Mouse (Mus musculus): ENCODE measurements around the gene Copb1. TPM values are rescaled to one million over a fixed set of nuclear protein-coding genes. Genes with fewer than 3 reads are reported as not detected.
A peak's percentile ranks its signal among the peaks of the same experiment; 100 is the strongest.

Gene Copb1
- total and polyA plus RNA-seq, 2 experiments from 2014 or later: 52.9 to 54.1 TPM

DNA sequence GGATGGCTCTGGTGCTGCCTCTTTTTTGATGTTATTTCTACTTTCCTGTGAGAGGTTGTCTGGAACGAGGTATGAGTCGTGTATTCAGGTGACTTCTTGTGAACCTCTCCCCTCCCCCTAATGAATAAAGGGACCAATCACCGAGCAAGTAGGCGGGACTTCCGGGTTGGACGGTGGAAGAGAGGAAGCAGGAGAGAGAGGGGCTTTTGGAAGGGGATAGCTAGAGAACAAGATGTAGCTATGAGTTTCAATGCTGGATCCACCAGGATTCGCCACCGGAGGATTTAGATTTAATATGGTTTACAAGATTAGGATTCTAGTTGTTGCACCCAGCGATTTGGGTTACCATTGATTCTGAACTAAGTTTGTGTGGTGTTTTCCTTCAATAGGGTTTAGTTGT is 28.5 kb upstream of the Copb1 start:
- H3K36me3 ChIP-seq (replicated peaks; ENCODE audit: control insufficient read depth, insufficient read depth, low read length): no peaks in the 10 kb centered on the region
- WGBS: 77% methylated on average over 9 of the region's 9 CpGs
- no peak overlapping the region for H3K4me2 ChIP-seq (ENCODE audit: low read depth, low read length)
- no peaks in the 10 kb centered on the region for H3K9me3 ChIP-seq (replicated peaks; ENCODE audit: control insufficient read depth, low read length)
- no peak overlapping the region for H3K4me3 ChIP-seq (ENCODE audit: low read depth, low read length)
- H3K9ac ChIP-seq (replicated peaks; ENCODE audit: low read depth, low read length): no peak overlapping the region
- H3K27ac ChIP-seq (ENCODE audit: low read depth): no peak overlapping the region
- H3K27me3 ChIP-seq (ENCODE audit: control insufficient read depth, insufficient read depth, low read length): no peaks in the 10 kb centered on the region
- ATAC-seq (ENCODE audit: insufficient read depth, low read depth): no peak
- no peak for DNase-seq (ENCODE audit: low spot score)
- H3K4me1 ChIP-seq (ENCODE audit: control insufficient read depth, insufficient read depth): no peaks in the 10 kb centered on the region
- no peak for TF ChIP-seq CTCF (IDR thresholded peaks at IDR 0.05; ENCODE audit: low read depth)
- no peak for TF ChIP-seq EP300 (IDR thresholded peaks at IDR 0.05; ENCODE audit: low read depth)

GRCm38 (mm10) chr7:114281671-114282070 is 27.2 kb upstream of the Copb1 start:
- no peak overlapping the region for H3K9ac ChIP-seq (replicated peaks; ENCODE audit: low read depth, low read length)
- WGBS: 61% methylated on average over 3 of the region's 3 CpGs
- ATAC-seq (ENCODE audit: insufficient read depth, low read depth) (no peak), DNase-seq (ENCODE audit: low spot score) (no peak)
- no peak overlapping the region for H3K4me2 ChIP-seq (ENCODE audit: low read depth, low read length)
- no peaks in the 10 kb centered on the region for H3K36me3 ChIP-seq (replicated peaks; ENCODE audit: control insufficient read depth, insufficient read depth, low read length)
- peak; percentile 56 for TF ChIP-seq CTCF (IDR thresholded peaks at IDR 0.05; ENCODE audit: low read depth)
- no peak for TF ChIP-seq EP300 (IDR thresholded peaks at IDR 0.05; ENCODE audit: low read depth)
- no peaks in the 10 kb centered on the region for H3K9me3 ChIP-seq (replicated peaks; ENCODE audit: control insufficient read depth, low read length)
- H3K27ac ChIP-seq (ENCODE audit: low read depth): no peak overlapping the region
- no peaks in the 10 kb centered on the region for H3K27me3 ChIP-seq (ENCODE audit: control insufficient read depth, insufficient read depth, low read length)
- H3K4me3 ChIP-seq (ENCODE audit: low read depth, low read length): no peak overlapping the region
- no peaks in the 10 kb centered on the region for H3K4me1 ChIP-seq (ENCODE audit: control insufficient read depth, insufficient read depth)

DNA sequence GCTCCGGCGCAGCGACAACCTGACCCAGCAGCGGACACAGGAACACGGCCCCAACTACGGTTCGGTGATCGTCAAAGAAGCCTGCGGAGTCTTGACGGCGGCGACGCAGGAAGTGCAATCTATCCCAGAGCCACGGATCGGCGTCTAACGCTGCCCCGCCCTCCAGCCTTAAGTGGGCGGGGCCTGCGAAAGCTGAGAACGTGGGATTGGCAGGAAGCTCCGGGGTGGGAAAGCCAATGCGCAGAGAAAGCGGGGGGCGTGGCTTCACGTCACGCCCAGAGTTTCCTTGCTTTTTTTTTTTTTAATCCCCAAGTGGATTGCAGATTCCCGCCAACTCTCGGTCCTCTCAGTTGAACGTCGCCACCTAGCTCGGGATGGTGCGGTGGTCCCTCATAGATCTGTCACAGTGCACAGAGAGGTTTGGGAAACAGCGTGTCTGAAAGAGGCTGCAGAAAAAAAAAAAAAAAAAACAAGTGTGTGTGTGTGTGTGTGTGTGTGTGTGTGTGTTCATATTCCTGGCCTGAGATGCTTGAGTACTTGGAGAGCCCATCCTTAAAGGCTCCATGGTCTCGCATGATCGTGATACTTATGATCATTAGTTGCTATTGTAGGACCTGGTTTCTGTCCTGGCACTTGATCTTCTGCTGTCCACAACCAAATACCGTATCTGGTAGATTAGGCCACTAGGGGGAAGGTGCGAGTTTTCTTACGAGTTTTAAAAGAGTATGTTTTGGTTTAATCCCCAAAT is 21.7 kb upstream of the Copb1 start, which contains the start of gene Psma1:
Gene Psma1 (minus strand): TSS at position 114 of the 748 bp plus-strand sequence.
- peak within 1 kb of the TSS; percentile 85 for H3K4me2 ChIP-seq (ENCODE audit: low read depth, low read length)
- H3K36me3 ChIP-seq (replicated peaks; ENCODE audit: control insufficient read depth, insufficient read depth, low read length): peaks cover 23% of the 10 kb centered on the region
- peak; percentile 55 for TF ChIP-seq CTCF (IDR thresholded peaks at IDR 0.05; ENCODE audit: low read depth)
- 0 out of 2 replicates have a peak, but pooled peaks have one; percentile 77 for TF ChIP-seq EP300 (IDR thresholded peaks at IDR 0.05; ENCODE audit: low read depth)
- peak within 1 kb of the TSS; percentile 61 for H3K27ac ChIP-seq (ENCODE audit: low read depth)
- WGBS: under 1% methylated on average over 39 of the region's 39 CpGs
- H3K4me3 ChIP-seq (ENCODE audit: low read depth, low read length): peak within 1 kb of the TSS; percentile 87
- DNase-seq (ENCODE audit: low spot score) (peak; percentile 98), ATAC-seq (ENCODE audit: insufficient read depth, low read depth) (peak; percentile 95)
- H3K9me3 ChIP-seq (replicated peaks; ENCODE audit: control insufficient read depth, low read length): no peaks in the 10 kb centered on the region
- peaks cover 6% of the 10 kb centered on the region; the same call in 1 of the 2 replicates for H3K4me1 ChIP-seq (ENCODE audit: control insufficient read depth, insufficient read depth)
- no peaks in the 10 kb centered on the region for H3K27me3 ChIP-seq (ENCODE audit: control insufficient read depth, insufficient read depth, low read length)
- H3K9ac ChIP-seq (replicated peaks; ENCODE audit: low read depth, low read length): peak within 1 kb of the TSS; percentile 86

GRCm38 (mm10) chr7:114275372-114276004 is 21.0 kb upstream of the Copb1 start:
- ATAC-seq (ENCODE audit: insufficient read depth, low read depth) (no peak; the same call in none of the 2 replicates), DNase-seq (ENCODE audit: low spot score) (no peak)
- Histone ChIP-seq H3K27me3 (ENCODE audit: control insufficient read depth, insufficient read depth, low read length) (no peaks in the 10 kb centered on the region), H3K4me2 (ENCODE audit: low read depth, low read length) (peak overlapping the region; percentile 85), H3K27ac (ENCODE audit: low read depth) (peak overlapping the region; percentile 61), H3K36me3 (replicated peaks; ENCODE audit: control insufficient read depth, insufficient read depth, low read length) (peaks cover 30% of the 10 kb centered on the region), H3K4me1 (ENCODE audit: control insufficient read depth, insufficient read depth) (peaks cover 6% of the 10 kb centered on the region; the same call in 1 of the 2 replicates), H3K4me3 (ENCODE audit: low read depth, low read length) (peak overlapping the region; percentile 87), H3K9ac (replicated peaks; ENCODE audit: low read depth, low read length) (peak overlapping the region; percentile 86), H3K9me3 (replicated peaks; ENCODE audit: control insufficient read depth, low read length) (no peaks in the 10 kb centered on the region)
- TF ChIP-seq CTCF (IDR thresholded peaks at IDR 0.05; ENCODE audit: low read depth): no peak
- no peak for TF ChIP-seq EP300 (IDR thresholded peaks at IDR 0.05; ENCODE audit: low read depth)
- WGBS: 1% methylated on average over 24 of the region's 24 CpGs

- H3K4me3 ChIP-seq (ENCODE audit: low read depth, low read length): no peak overlapping the region
- peaks cover 84% of the 10 kb centered on the region for H3K36me3 ChIP-seq (replicated peaks; ENCODE audit: control insufficient read depth, insufficient read depth, low read length)
- no peaks in the 10 kb centered on the region for H3K9me3 ChIP-seq (replicated peaks; ENCODE audit: control insufficient read depth, low read length)
- TF ChIP-seq EP300 (IDR thresholded peaks at IDR 0.05; ENCODE audit: low read depth): no peak
- TF ChIP-seq CTCF (IDR thresholded peaks at IDR 0.05; ENCODE audit: low read depth): no peak
- H3K4me2 ChIP-seq (ENCODE audit: low read depth, low read length): no peak overlapping the region
- no peaks in the 10 kb centered on the region for H3K4me1 ChIP-seq (ENCODE audit: control insufficient read depth, insufficient read depth)
- DNase-seq (ENCODE audit: low spot score) (no peak), ATAC-seq (ENCODE audit: insufficient read depth, low read depth) (no peak)
- WGBS: 90% methylated on average over 5 of the region's 5 CpGs
- no peak overlapping the region for H3K9ac ChIP-seq (replicated peaks; ENCODE audit: low read depth, low read length)
- H3K27me3 ChIP-seq (ENCODE audit: control insufficient read depth, insufficient read depth, low read length): no peaks in the 10 kb centered on the region
- H3K27ac ChIP-seq (ENCODE audit: low read depth): no peak overlapping the region
These were observed 13.9 kb upstream of the Copb1 start for GRCm38 (mm10) chr7:114268446-114268845.
